ENCODE assay signal across 21 mouse cellular contexts in the genomic region with DNA sequence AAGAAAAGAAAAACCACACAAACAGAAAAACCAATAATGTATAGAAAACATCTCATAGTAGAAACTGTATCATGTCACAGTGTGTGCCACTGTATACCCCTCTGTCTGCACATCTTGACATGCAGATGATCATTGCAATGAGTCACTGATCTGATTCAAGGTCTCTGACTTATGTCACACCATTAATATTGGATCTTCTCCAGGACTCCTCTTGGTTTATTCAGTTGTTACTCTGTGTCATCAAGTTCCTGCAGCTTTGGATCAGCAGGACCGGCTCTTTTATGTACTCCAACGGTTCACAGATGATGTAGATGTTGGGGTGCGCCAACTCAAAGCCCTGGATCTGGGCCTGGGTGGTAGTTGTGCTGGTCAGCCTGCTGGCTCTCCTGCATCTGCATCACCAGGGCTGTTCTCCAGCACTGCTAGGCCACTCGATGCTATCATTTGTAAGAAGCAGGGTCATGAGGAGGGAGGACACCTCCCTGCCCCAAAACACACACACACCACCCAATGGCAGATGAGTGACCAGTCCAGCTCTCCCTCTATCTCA. TPM values are rescaled to one million over a fixed set of nuclear protein-coding genes. Genes with fewer than 3 reads are reported as not detected.
DNase-seq lines count a peak whose midpoint lies in the region; TF ChIP-seq lines count a peak whose summit lies in the region.
"Had no signal": no experiment of that assay in that cellular context is flagged by ENCODE, and none has a peak within 500 bp of the region (broad histone marks: within the 10 kb centered on the region; RNA-seq: fewer than 3 reads in every experiment).

No protein-coding gene starts in this region.

- no peak for TF ChIP-seq EP300 in MEL (IDR thresholded peaks at IDR 0.05; ENCODE audit: low read depth in 1 of 2, low read length in 2 of 2)

- DNase-seq in 3T3-L1 (ENCODE audit: low read depth, low spot score) = peak; percentile 72
- peak; percentile 24 for DNase-seq in MEL (ENCODE audit: low read depth, low spot score)
- peak; percentile 10 for DNase-seq in adrenal gland, postnatal 10 days
- peak; percentile 31 for DNase-seq in brain, adult 2 months (ENCODE audit: low read depth, low spot score)
- DNase-seq in lung, postnatal 36 days = no peak
- no peak for DNase-seq in right cerebral cortex, postnatal 36 days (ENCODE audit: low spot score in 2 of 2)
- DNase-seq in cerebellum, adult 8-10 months = no peak
- no peak for DNase-seq in spleen, adult 18-20 months
- DNase-seq: cerebellum, adult 9-10 months; cerebellum, postnatal 36 days; gastrocnemius, postnatal 25 days; heart, postnatal 4 days; kidney, adult 8-10 months; kidney, postnatal 10 days; right cerebral cortex, postnatal 25 days had no signal

- H3K9ac ChIP-seq in MEL (ENCODE audit: control insufficient read depth, low read depth, low read length, poor library complexity, severe bottlenecking) = no peak overlapping the region
- H3K9ac ChIP-seq: heart, embryonic 12.5 days; hindbrain, embryonic 13.5 days; limb, embryonic 12.5 days; lung, embryonic 15.5 days; midbrain, embryonic 15.5 days had no signal

- no peak for TF ChIP-seq RAD21 in MEL (IDR thresholded peaks at IDR 0.05; ENCODE audit: low read depth, low read length)

- no peak overlapping the region for H3K27ac ChIP-seq in MEL (ENCODE audit: control insufficient read depth, low read depth, low read length)
- H3K27ac ChIP-seq: hindbrain, embryonic 13.5 days; left cerebral cortex, adult 2 months; limb, embryonic 12.5 days; lung, embryonic 15.5 days; midbrain, embryonic 15.5 days had no signal

- H3K9me3 ChIP-seq in MEL (replicated peaks; ENCODE audit: insufficient read depth, low read length) = no peaks in the 10 kb centered on the region
- H3K9me3 ChIP-seq: heart, embryonic 12.5 days; hindbrain, embryonic 13.5 days; limb, embryonic 12.5 days; lung, embryonic 15.5 days; midbrain, embryonic 15.5 days had no signal

- H3K27me3 ChIP-seq in MEL (ENCODE audit: control insufficient read depth in 1 of 2, insufficient read depth in 2 of 2, low read length in 2 of 2) = no peaks in the 10 kb centered on the region
- H3K27me3 ChIP-seq: heart, embryonic 12.5 days; hindbrain, embryonic 13.5 days; limb, embryonic 12.5 days; lung, embryonic 15.5 days; midbrain, embryonic 15.5 days had no signal

- no peak for TF ChIP-seq POLR2A in MEL (IDR thresholded peaks at IDR 0.05; ENCODE audit: control insufficient read depth in 1 of 2, insufficient read depth in 1 of 2, low read depth in 1 of 2, low read length in 2 of 2, poor library complexity in 1 of 2)

- H3K79me2 ChIP-seq in MEL (ENCODE audit: control insufficient read depth, insufficient read depth, low read length, poor library complexity) = peaks cover 49% of the 10 kb centered on the region

- peaks cover 3 to 4% of the 10 kb centered on the region in 2 experiments for H3K36me3 ChIP-seq in MEL (ENCODE audit: control insufficient read depth in 1 of 2, insufficient read depth in 2 of 2, low read length in 2 of 2)
- H3K36me3 ChIP-seq: hindbrain, embryonic 13.5 days; lung, embryonic 15.5 days; midbrain, embryonic 15.5 days had no signal

- no peak for TF ChIP-seq CTCF in MEL (IDR thresholded peaks at IDR 0.05 in 2 of 3, conservative IDR thresholded peaks at IDR 0.05 in 1 of 3; ENCODE audit: control insufficient read depth in 1 of 3, insufficient read depth in 1 of 3, low read depth in 2 of 3, low read length in 3 of 3, poor library complexity in 1 of 3, severe bottlenecking in 1 of 3)

- no peak overlapping the region for H3K4me3 ChIP-seq in MEL (ENCODE audit: control insufficient read depth in 1 of 2, insufficient read depth in 1 of 2, low read depth in 2 of 2, low read length in 2 of 2)
- H3K4me3 ChIP-seq: heart, embryonic 12.5 days; hindbrain, embryonic 13.5 days; left cerebral cortex, adult 2 months; limb, embryonic 12.5 days; lung, embryonic 15.5 days; midbrain, embryonic 15.5 days had no signal

- H3K4me1 ChIP-seq in MEL (ENCODE audit: control insufficient read depth in 1 of 2, insufficient read depth in 2 of 2, low read length in 2 of 2) = peaks cover 3% of the 10 kb centered on the region in 2 experiments; a peak in 3 of 4 replicates
- H3K4me1 ChIP-seq: hindbrain, embryonic 13.5 days; lung, embryonic 15.5 days; midbrain, embryonic 15.5 days had no signal

TF ChIP-seq in MEL, 35 proteins besides CTCF, POLR2A, EP300 and RAD21:
- TF ChIP-seq ZNF384 (IDR thresholded peaks at IDR 0.05; ENCODE audit: low read depth, low read length) (no peak), USF1 (IDR thresholded peaks at IDR 0.05; ENCODE audit: low read depth, low read length) (no peak), NRF1 (IDR thresholded peaks at IDR 0.05; ENCODE audit: insufficient read depth, low read depth, low read length, poor library complexity, severe bottlenecking) (no peak), SMC3 (IDR thresholded peaks at IDR 0.05; ENCODE audit: low read depth, low read length) (no peak), MXI1 (IDR thresholded peaks at IDR 0.05; ENCODE audit: low read depth, low read length) (no peak), GATA1 (IDR thresholded peaks at IDR 0.05; ENCODE audit: low read depth, low read length) (no peak), RCOR1 (IDR thresholded peaks at IDR 0.05; ENCODE audit: low read depth, low read length) (no peak), USF2 (IDR thresholded peaks at IDR 0.05; ENCODE audit: borderline replicate concordance in 1 of 2, insufficient read depth in 1 of 2, low read depth in 1 of 2, low read length in 2 of 2) (no peak), CHD2 (IDR thresholded peaks at IDR 0.05; ENCODE audit: low read length) (no peak), ETS1 (IDR thresholded peaks at IDR 0.05; ENCODE audit: low read depth, low read length) (no peak), MYB (IDR thresholded peaks at IDR 0.05; ENCODE audit: low read depth, low read length) (no peak), MEF2A (IDR thresholded peaks at IDR 0.05; ENCODE audit: extremely low read depth, insufficient replicate concordance, low read depth, low read length, poor library complexity, severe bottlenecking) (no peak), BHLHE40 (IDR thresholded peaks at IDR 0.05; ENCODE audit: borderline replicate concordance, low read depth, low read length) (no peak), NELFE (IDR thresholded peaks at IDR 0.05; ENCODE audit: low read depth, low read length) (no peak), UBTF (IDR thresholded peaks at IDR 0.05; ENCODE audit: borderline replicate concordance, insufficient read depth, low read depth, low read length) (no peak), HCFC1 (IDR thresholded peaks at IDR 0.05; ENCODE audit: low read depth, low read length) (no peak), JUND (IDR thresholded peaks at IDR 0.05; ENCODE audit: low read depth, low read length) (no peak), ELF1 (IDR thresholded peaks at IDR 0.05; ENCODE audit: low read depth, low read length) (no peak), TAL1 (IDR thresholded peaks at IDR 0.05; ENCODE audit: low read length) (no peak), GABPA (IDR thresholded peaks at IDR 0.05; ENCODE audit: low read depth, low read length) (no peak)

RNA-seq across cellular contexts. Expression of a gene that starts 11.2 kb away (rescaled TPM):
- 27.0 and 27.5 TPM in 2 replicates for total RNA-seq in MEL (2012; rRNA removed)
- 10 to 100 TPM in 1 of 2 experiments, not detected in 1; 33.0 TPM for polyA plus RNA-seq in MEL (2012; ENCODE audit: insufficient read depth in 1 of 2, insufficient read length in 2 of 2, low read depth in 1 of 2, low replicate concordance in 2 of 2, missing spikeins in 1 of 2)
- total RNA-seq in adrenal gland, postnatal 10 days (2021) = 10 to 100 TPM; 17.0 to 27.7 TPM

Comparison
In these comparisons a context has a peak if more than half of its experiments do, and no peak if none do; other contexts are left out.
1. DNase-seq: peak in 3T3-L1 (single experiment), MEL (single experiment), adrenal gland, postnatal 10 days (single experiment) and brain, adult 2 months (single experiment); none in lung, postnatal 36 days (single experiment), right cerebral cortex, postnatal 36 days (0 of 2), cerebellum, adult 8-10 months (single experiment) and spleen, adult 18-20 months (0 of 2).